Mouse (Mus musculus): ENCODE measurements around the gene Trim43a. TPM values are rescaled to one million over a fixed set of nuclear protein-coding genes. Genes with fewer than 3 reads are reported as not detected.

Trim43a gene
- polyA plus RNA-seq, 1 experiment: 0.03 TPM

Other genes with a start within 250 kb of the Trim43a start
- gene Snx14, start 141.9 kb upstream of the Trim43a start, polyA plus RNA-seq (2012; rRNA removed): 39.2 and 44.4 TPM in 2 replicates
- gene Gm20537, start 124.3 kb upstream of the Trim43a start, polyA plus RNA-seq (2012; rRNA removed): 0.51 TPM in 1 of 2 replicates, not detected in the other
- 15.9 and 35.9 TPM in 2 replicates for gene Syncrip, start 98.3 kb upstream of the Trim43a start, polyA plus RNA-seq (2012; rRNA removed)
- gene Zfp949, start 32.9 kb upstream of the Trim43a start, polyA plus RNA-seq (2012; rRNA removed): 9.7 and 10.3 TPM in 2 replicates
- 28.8 and 36.1 TPM in 2 replicates for gene Mthfsl, start 139.4 kb downstream of the Trim43a start, polyA plus RNA-seq (2012; rRNA removed)
- 2.9 and 3.0 TPM in 2 replicates for gene Bcl2a1d, start 151.0 kb downstream of the Trim43a start, polyA plus RNA-seq (2012; rRNA removed)

Data from urinary bladder, adult 2 months (tissue).